Mouse (Mus musculus) spleen, adult 2 months (tissue): ENCODE measurements around the gene Ddi2.

Source experiments
- CTCF ChIP-seq: fragments of 200-500 bp; IDR thresholded peaks from 2 replicates; pipeline ENCODE4 v1.5.1; 2011; ENCODE audit warnings: mild to moderate bottlenecking, inconsistent platforms; ENCODE audit not compliant: insufficient read depth, insufficient read length, insufficient replicate concordance; ENCODE audit errors: extremely low read depth
- POLR2A ChIP-seq: fragments of 200-500 bp; IDR thresholded peaks from 2 replicates; pipeline ENCODE4 v1.6.1; 2011; ENCODE audit warnings: low read depth, low read length, inconsistent platforms

DNA sequence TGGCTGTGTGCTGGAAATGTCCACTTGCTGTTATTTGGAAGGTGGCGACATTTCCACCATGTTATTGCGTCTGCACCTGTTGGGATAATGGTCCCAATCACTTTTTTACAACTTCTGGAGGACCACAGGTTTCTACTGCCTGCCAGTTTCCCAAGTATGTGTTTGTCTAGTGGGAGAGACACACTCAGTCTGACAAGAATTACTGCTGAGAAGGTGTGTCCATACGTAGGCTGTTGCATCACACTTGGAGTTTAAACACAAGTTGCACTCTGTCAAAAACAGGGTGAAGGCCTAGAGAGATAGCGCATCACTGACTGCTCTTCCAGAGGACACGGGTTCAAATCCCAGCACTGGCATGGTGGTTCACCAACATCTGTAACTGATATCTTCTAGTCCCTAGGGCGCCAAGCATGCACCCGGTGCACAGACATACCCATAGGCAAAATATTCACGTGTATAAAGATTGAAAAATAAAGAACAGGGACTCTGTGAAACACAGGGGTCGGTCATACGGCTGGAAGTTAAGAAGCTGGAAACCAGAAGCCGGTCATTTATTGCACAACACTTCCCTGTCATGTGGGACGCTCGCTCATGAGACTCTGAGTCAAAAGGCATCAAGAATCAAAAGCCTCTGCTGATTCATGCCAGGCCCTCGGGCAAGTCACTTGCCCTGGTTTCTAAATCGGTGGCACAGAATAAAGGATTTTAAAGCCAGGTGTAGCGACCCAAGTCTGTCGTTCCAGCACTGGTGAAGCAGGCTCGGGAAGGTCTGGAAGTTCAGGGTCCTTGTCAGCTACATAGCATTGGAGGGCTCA lies 53.1 kb downstream of the Ddi2 start:
- TF ChIP-seq CTCF (no peak), POLR2A (no peak)
